Mouse (Mus musculus) CD4-positive, CD25-positive, alpha-beta regulatory T cell, adult 9 weeks (primary cell): ENCODE data around the gene Naa16. TPM values are rescaled to one million over a fixed set of nuclear protein-coding genes. Genes with fewer than 3 reads are reported as not detected.

Experiments
- polyA plus RNA-seq: library from polyadenylated mRNA; unstranded; fragments of 100-300 nt; shearing (Covaris generic); gene quantifications from one replicate; pipeline ENCODE4 v1.2.1, GENCODE M21; 2017

Naa16 gene
- polyA plus RNA-seq, result 58.4 TPM

DNA sequence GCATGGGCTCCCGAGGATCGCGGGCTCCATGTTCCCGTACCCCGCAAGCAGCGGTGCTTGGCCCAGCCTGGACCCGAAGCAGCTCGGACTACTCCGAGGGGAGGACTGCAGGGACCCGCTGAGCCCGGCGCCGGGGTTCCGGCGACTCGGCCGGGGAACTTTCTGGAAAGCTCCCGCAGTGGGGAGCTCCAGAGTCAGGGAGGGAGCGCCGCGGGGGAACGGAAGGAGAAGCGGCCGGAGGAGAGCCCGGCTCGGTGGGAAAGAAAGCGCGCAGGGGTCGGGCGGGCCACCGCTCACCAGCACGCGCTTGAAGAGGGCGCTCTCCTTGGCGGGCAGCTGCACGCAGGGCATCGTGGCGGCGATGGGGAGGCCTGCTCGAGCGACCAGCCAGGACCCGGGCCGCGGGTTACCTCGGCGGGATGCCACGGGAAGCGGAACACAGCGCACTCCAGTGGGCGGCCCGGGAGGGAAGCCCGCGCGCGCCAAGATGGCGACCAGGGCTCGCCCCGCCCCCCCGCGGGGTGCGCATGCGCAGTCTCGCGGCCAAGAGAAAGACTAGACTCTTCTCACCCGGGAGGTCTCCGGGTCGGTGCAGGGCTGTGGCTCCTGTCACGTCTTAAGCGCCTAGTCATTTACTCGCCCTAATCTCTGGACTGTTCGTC, at the start of gene Naa16:
Naa16 (minus strand) TSS at position 514 of the 662 bp plus-strand sequence.

DNA sequence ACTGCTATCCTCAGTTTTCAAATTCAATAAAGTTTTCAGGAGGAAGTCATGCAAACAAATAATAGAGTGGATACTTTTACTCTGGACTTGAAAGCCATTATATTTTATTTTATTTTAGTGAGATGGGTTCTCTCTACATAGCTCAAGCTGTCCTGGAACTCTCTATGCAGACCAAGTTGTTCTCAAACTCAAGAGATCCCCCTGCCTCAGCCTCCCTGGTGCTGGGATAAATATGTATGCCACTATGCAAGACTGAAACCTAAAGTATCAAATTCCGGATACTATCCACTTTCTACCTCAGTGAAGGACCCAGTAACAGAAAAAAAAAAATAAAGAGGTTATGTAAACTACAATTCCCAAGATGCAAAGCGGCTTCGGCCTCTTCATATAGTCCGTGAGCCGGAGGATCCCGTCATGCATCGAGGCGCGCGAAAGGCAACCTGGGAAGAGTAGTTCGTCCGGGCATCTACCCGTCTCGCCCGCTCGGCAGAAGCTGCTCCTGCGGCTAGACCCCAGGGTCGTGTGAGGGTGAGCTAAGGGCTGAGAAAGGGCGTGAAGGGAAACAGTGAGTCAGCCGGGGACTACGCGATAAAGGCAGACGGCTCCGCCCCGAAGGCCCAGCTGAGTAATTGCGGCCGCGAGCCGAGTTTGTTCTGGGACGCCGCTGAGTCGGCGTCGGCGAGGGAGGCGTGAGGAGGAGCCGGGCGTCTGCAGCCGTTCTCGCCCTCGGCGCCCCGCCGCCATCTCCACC, 35.6 kb upstream of the Naa16 start, which contains the start of gene Kbtbd7:
Kbtbd7 (plus strand) TSS at position 533 of the 751 bp plus-strand sequence.

DNA sequence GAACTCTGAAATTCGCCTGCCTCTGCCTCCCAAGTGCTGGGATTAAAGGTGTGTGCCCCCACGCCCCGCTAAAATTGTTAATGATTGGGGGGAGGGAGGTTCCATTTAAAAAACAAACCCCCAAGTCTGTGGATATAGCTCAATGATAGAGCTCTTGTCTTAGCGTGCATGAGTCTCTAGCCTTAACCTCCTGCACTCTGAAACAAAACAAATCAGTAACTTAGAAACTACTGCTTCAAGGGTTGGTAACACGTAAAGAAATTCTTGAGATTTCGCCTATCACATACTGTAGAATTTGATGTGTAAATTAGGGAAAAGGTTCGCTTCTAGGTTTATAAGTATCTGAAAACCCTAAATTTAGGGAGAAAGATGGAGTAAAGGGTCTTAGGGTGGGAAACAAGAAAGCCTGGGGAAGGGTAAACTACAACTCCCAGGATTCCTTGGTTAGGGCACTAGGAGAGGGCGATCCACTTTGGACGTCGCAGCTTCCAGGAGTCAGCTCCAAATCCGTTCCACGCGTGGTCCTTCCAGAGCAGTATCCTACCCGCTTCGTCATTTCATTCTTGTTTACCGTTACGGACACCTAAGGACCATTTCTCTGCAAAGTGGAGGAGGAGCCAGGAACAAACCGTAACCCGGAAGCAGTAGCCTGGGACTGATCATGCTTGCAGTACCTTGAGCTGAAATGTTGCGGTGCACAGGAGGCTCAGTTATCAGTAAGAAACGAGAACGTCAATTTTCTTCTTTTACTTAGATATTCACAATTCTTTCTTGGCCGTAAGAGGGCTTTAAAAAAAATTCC, 6.9 kb upstream of the Naa16 start, which contains the start of gene Mtrf1:
Mtrf1 (plus strand) TSS at position 452 of the 802 bp plus-strand sequence.

DNA sequence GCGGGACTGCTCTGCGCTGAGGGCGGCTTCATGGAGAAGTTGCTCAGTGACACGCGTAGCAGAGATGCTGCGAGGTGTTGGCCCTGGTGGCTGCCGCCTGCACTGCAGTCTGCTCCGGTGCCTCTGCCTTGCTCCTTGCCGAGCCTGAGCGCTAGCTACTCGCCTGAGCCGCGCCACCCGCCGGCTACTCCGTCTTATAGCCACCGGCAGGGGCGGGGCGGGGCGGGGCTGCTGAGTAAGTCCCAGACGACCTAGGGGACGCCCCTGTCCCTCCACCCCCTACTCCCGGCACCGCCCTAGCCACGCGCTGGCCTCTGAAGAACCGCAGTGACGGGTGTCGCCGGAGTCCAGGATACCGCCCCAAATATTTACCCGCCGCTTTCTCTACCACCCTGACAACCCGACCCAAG, 89.1 kb downstream of the Naa16 start, which contains the start of gene Rgcc:
Rgcc (minus strand) TSS at position 180 of the 410 bp plus-strand sequence.

Other genes starting within 250 kb of the Naa16 start
- gene Zfp957, start 143.4 kb downstream of the Naa16 start, polyA plus RNA-seq, result not detected
- 13.5 TPM for gene Rgcc, start 89.1 kb downstream of the Naa16 start, polyA plus RNA-seq
- 6.4 TPM for gene Mtrf1, start 7.0 kb upstream of the Naa16 start, polyA plus RNA-seq
- 2.1 TPM for gene Kbtbd7, start 35.7 kb upstream of the Naa16 start, polyA plus RNA-seq
- 0.14 TPM for gene Kbtbd6, start 61.1 kb upstream of the Naa16 start, polyA plus RNA-seq
- 198 TPM for gene Elf1, start 90.4 kb upstream of the Naa16 start, polyA plus RNA-seq
- gene Wbp4, start 90.7 kb upstream of the Naa16 start, polyA plus RNA-seq, result 36.8 TPM
- 133 TPM for gene Sugt1, start 196.9 kb upstream of the Naa16 start, polyA plus RNA-seq